10 mouse cellular contexts compared by ENCODE assay signal in the genomic region with DNA sequence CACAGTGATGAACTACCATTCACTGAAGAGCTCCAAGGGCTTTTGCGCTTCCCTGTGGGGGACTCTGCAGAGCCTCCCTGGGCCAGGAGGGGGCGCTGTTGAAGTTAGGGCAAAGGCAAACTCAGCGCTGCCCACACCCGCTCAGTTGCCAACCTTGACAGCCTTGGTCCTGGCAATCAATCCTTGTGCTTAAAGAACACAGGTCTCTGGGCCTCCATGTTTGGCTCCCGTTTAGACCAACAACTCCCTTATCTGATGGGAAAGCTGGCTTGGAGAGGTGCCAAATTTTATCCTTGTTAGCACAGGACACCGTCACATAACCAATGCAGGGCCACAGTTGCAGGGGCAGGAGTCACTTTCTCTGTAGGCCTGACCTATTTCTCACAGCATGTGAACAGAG. TPM values are rescaled to one million over a fixed set of nuclear protein-coding genes. Genes with fewer than 3 reads are reported as not detected.
A peak's percentile ranks its signal among the peaks of the same experiment; 100 is the strongest.
DNase-seq lines count a peak whose midpoint lies in the region; ATAC-seq and TF ChIP-seq lines count a peak whose summit lies in the region.
"Had no signal": no experiment of that assay in that cellular context is flagged by ENCODE, and none has a peak within 500 bp of the region (broad histone marks: within the 10 kb centered on the region; RNA-seq: fewer than 3 reads in every experiment).

No protein-coding gene starts in this region.

- no peaks in the 10 kb centered on the region for H3K4me1 ChIP-seq in forebrain, postnatal 0 days (ENCODE audit: insufficient read depth)
- peaks cover 30% of the 10 kb centered on the region for H3K4me1 ChIP-seq in forebrain, embryonic 13.5 days

- peaks cover 10% of the 10 kb centered on the region for H3K27me3 ChIP-seq in forebrain, postnatal 0 days (ENCODE audit: insufficient read depth, low read length)
- H3K27me3 ChIP-seq in forebrain, embryonic 13.5 days: peaks cover 59% of the 10 kb centered on the region

- TF ChIP-seq CTCF in forebrain, postnatal 0 days (IDR thresholded peaks at IDR 0.05; ENCODE audit: low read depth): peak; percentile 13; the same call in 1 of the 2 replicates

- no peak overlapping the region for H3K9ac ChIP-seq in forebrain, postnatal 0 days
- no peak overlapping the region for H3K9ac ChIP-seq in forebrain, embryonic 13.5 days
- H3K9ac ChIP-seq: embryonic facial prominence, embryonic 12.5 days had no signal

- no peaks in the 10 kb centered on the region for H3K9me3 ChIP-seq in forebrain, postnatal 0 days (ENCODE audit: low read length)
- H3K9me3 ChIP-seq in forebrain, embryonic 13.5 days (replicated peaks): no peaks in the 10 kb centered on the region
- H3K9me3 ChIP-seq: embryonic facial prominence, embryonic 12.5 days had no signal

- ATAC-seq in forebrain, postnatal 0 days: no peak
- ATAC-seq in forebrain, embryonic 13.5 days: no peak
- ATAC-seq in erythroblast, adult 5-6 weeks (replicated peaks; ENCODE audit: low FRiP score, poor library complexity, severe bottlenecking): no peak

- DNase-seq in forebrain, postnatal 0 days: no peak
- peak; percentile 43 for DNase-seq in A20 (ENCODE audit: low read depth, low spot score)
- DNase-seq in heart, postnatal 14 days: peak; percentile 48 to 70
- peak; percentile 69 for DNase-seq in lung, postnatal 10 days
- DNase-seq in urinary bladder, postnatal 10 days (ENCODE audit: low spot score): no peak
- DNase-seq in left cerebral cortex, postnatal 25 days (ENCODE audit: low spot score in 2 of 2): no peak

- H3K27ac ChIP-seq in forebrain, postnatal 0 days (ENCODE audit: low read depth, low read length): no peak overlapping the region
- H3K27ac ChIP-seq in forebrain, embryonic 13.5 days: no peak overlapping the region
- H3K27ac ChIP-seq: embryonic facial prominence, embryonic 12.5 days; macrophage had no signal

- no peaks in the 10 kb centered on the region for H3K36me3 ChIP-seq in forebrain, postnatal 0 days (ENCODE audit: insufficient read depth)
- H3K36me3 ChIP-seq in forebrain, embryonic 13.5 days (ENCODE audit: poor library complexity, severe bottlenecking): no peaks in the 10 kb centered on the region
- H3K36me3 ChIP-seq: embryonic facial prominence, embryonic 12.5 days had no signal

- intact Hi-C loops in heart, postnatal 14 days (cut with DNase I): loop anchor here (2.0 to 5.0 kb wide), 2 partner anchors 99 to 195 kb away; no protein-coding TSS in a partner anchor
- intact Hi-C loops in left cerebral cortex, postnatal 25 days (cut with DNase I): loop anchor here (5.0 kb wide), 1 partner anchor 279 kb away; no protein-coding TSS in a partner anchor

- H3K4me2 ChIP-seq in forebrain, postnatal 0 days (ENCODE audit: low read depth): no peak overlapping the region
- H3K4me2 ChIP-seq in forebrain, embryonic 13.5 days: no peak overlapping the region
- H3K4me2 ChIP-seq: embryonic facial prominence, embryonic 12.5 days had no signal

- 62% methylated on average over 6 of the region's 6 CpGs for WGBS in forebrain, postnatal 0 days
- 61% methylated on average over 6 of the region's 6 CpGs for WGBS in forebrain, embryonic 13.5 days

- H3K4me3 ChIP-seq in forebrain, postnatal 0 days (ENCODE audit: low read depth, low read length): no peak overlapping the region
- no peak overlapping the region for H3K4me3 ChIP-seq in forebrain, embryonic 13.5 days
- H3K4me3 ChIP-seq: embryonic facial prominence, embryonic 12.5 days had no signal

RNA-seq across cellular contexts. Expression of a gene that starts 2.2 kb away (rescaled TPM):
- total RNA-seq in forebrain, postnatal 0 days (2014; rRNA removed): 8.8 and 9.8 TPM in 2 replicates
- polyA plus RNA-seq in forebrain, postnatal 0 days (2015; fragmentation: Nextera tagmentation; extraction: Ambion mirVana): 1.7 and 3.4 TPM in 2 replicates
- polyA plus RNA-seq in forebrain, embryonic 13.5 days (2015; fragmentation: Nextera tagmentation; extraction: Ambion mirVana): 0.37 and 0.55 TPM in 2 replicates
- total RNA-seq in heart, postnatal 14 days (2021): 1 to 10 TPM in 1 of 2 experiments, not detected in 1; 1.1 TPM
- total RNA-seq in left cerebral cortex, postnatal 25 days (2021): 10 to 100 TPM; 10.8 to 15.4 TPM
- total RNA-seq in erythroblast, adult 5-6 weeks (2015; ENCODE audit: low replicate concordance): not detected in 2 replicates
- total RNA-seq in erythroblast, adult 5-6 weeks (2017; ENCODE audit: low replicate concordance): not detected in 2 replicates
- polyA plus RNA-seq: macrophage had no signal

RNA-seq across cellular contexts. Expression of a gene that starts 53.1 kb away (rescaled TPM):
- total RNA-seq in forebrain, postnatal 0 days (2014; rRNA removed): 45.2 and 54.6 TPM in 2 replicates
- 15.7 and 17.1 TPM in 2 replicates for polyA plus RNA-seq in forebrain, postnatal 0 days (2015; fragmentation: Nextera tagmentation; extraction: Ambion mirVana)
- 32.0 and 36.8 TPM in 2 replicates for polyA plus RNA-seq in forebrain, embryonic 13.5 days (2015; fragmentation: Nextera tagmentation; extraction: Ambion mirVana)
- 10 to 100 TPM; 38.7 to 40.2 TPM for total RNA-seq in heart, postnatal 14 days (2021)
- 10 to 100 TPM; 20.2 to 20.3 TPM for total RNA-seq in left cerebral cortex, postnatal 25 days (2021)
- 9.4 and 11.0 TPM in 2 replicates for total RNA-seq in erythroblast, adult 5-6 weeks (2015; ENCODE audit: low replicate concordance)
- total RNA-seq in erythroblast, adult 5-6 weeks (2017; ENCODE audit: low replicate concordance): 2.4 and 6.7 TPM in 2 replicates

Comparison
In these comparisons a context has a peak if more than half of its experiments do, and no peak if none do; other contexts are left out.
1. DNase-seq: peak in A20 (single experiment), heart, postnatal 14 days (2 of 2) and lung, postnatal 10 days (single experiment); none in forebrain, postnatal 0 days (single experiment), urinary bladder, postnatal 10 days (single experiment) and left cerebral cortex, postnatal 25 days (0 of 2).